Mouse (Mus musculus) heart, embryonic 13.5 days (tissue): ENCODE results near the gene Pkib. TPM values are rescaled to one million over a fixed set of nuclear protein-coding genes. Genes with fewer than 3 reads are reported as not detected.

Source experiments
- ATAC-seq: fragments of 200-750 bp; cut with Nextera tagmentation; 2 replicates; pipeline ENCODE4 v1.8.0; 2017; ENCODE audit warnings: moderate TSS enrichment; ENCODE audit not compliant: insufficient number of reproducible peaks, low FRiP score, low TSS enrichment; ENCODE audit errors: extremely low read depth
- H3K27ac ChIP-seq: fragments of 300-500 bp; sonication (generic); replicated peaks from 2 replicates; pipeline ENCODE4 v1.5.1; 2015; ENCODE audit warnings: moderate library complexity, mild to moderate bottlenecking, inconsistent platforms
- H3K27me3 ChIP-seq: fragments of 300-500 bp; sonication (generic); replicated peaks from 2 replicates; pipeline ENCODE4 v1.6.1; 2015; ENCODE audit warnings: mild to moderate bottlenecking, inconsistent platforms
- H3K36me3 ChIP-seq: fragments of 300-500 bp; sonication (generic); 2 replicates; pipeline ENCODE4 v1.6.1; 2015; ENCODE audit warnings: mild to moderate bottlenecking, inconsistent platforms
- H3K4me1 ChIP-seq: fragments of 300-500 bp; sonication (generic); 2 replicates; pipeline ENCODE4 v1.6.1; 2015; ENCODE audit warnings: inconsistent platforms
- H3K4me2 ChIP-seq: fragments of 300-500 bp; sonication (generic); 2 replicates; pipeline ENCODE4 v1.6.1; 2015; ENCODE audit warnings: inconsistent platforms, mild to moderate bottlenecking, moderate library complexity
- H3K4me3 ChIP-seq: fragments of 300-500 bp; sonication (generic); 2 replicates; pipeline ENCODE4 v1.5.1; 2015; ENCODE audit warnings: moderate library complexity, mild to moderate bottlenecking, inconsistent platforms
- H3K9ac ChIP-seq: fragments of 300-500 bp; sonication (generic); 2 replicates; pipeline ENCODE4 v1.6.1; 2015; ENCODE audit warnings: inconsistent platforms, mild to moderate bottlenecking, moderate library complexity
- H3K9me3 ChIP-seq: fragments of 300-500 bp; sonication (generic); 2 replicates; pipeline ENCODE4 v1.6.1; 2016; ENCODE audit warnings: inconsistent platforms
- WGBS: fragments of 180-500 bp; shearing (Covaris S2); methylation state at CpG from one replicate; pipeline ENCODE4 v1.1.7; 2015; ENCODE audit warnings: mixed read lengths; 5-methylcytosine and 5-hydroxymethylcytosine counted together
- polyA plus RNA-seq: library from polyadenylated mRNA; unstranded; fragments of >200 nt; fragmentation: Nextera tagmentation; extraction: Ambion mirVana; gene quantifications from 2 replicates; pipeline ENCODE4 v1.2.1, GENCODE M21; 2015

The Pkib gene
- polyA plus RNA-seq, 1 experiment from 2014 or later = 2.3 TPM

DNA sequence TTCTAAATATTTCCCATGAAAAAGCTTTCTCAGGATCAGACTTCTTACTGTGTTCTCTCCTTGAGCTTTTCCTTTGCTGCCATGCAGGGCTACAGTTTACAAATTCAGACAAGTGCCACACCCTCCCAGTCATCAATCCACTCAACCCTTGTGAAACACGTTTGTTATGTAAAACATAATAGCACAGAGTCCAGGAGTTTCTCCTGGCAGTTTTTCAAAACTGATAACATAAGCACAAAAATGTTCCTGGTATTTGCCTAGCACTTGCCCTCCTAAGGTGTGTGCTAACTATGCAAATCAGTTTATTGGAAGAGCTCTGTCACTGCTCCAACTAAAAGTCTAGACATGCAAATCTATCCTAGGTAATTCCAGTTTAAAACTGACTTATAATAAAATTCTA is 131.3 kb downstream of the Pkib start:
- H3K4me1 ChIP-seq = no peaks in the 10 kb centered on the region
- no peak overlapping the region for H3K9ac ChIP-seq
- no peak overlapping the region for H3K4me2 ChIP-seq
- no peak overlapping the region for H3K4me3 ChIP-seq
- H3K27me3 ChIP-seq = no peaks in the 10 kb centered on the region
- 20% methylated on average over 1 of the region's 1 CpGs for WGBS
- no peaks in the 10 kb centered on the region for H3K9me3 ChIP-seq
- H3K36me3 ChIP-seq = no peaks in the 10 kb centered on the region
- no peak for ATAC-seq
- H3K27ac ChIP-seq = no peak overlapping the region

DNA sequence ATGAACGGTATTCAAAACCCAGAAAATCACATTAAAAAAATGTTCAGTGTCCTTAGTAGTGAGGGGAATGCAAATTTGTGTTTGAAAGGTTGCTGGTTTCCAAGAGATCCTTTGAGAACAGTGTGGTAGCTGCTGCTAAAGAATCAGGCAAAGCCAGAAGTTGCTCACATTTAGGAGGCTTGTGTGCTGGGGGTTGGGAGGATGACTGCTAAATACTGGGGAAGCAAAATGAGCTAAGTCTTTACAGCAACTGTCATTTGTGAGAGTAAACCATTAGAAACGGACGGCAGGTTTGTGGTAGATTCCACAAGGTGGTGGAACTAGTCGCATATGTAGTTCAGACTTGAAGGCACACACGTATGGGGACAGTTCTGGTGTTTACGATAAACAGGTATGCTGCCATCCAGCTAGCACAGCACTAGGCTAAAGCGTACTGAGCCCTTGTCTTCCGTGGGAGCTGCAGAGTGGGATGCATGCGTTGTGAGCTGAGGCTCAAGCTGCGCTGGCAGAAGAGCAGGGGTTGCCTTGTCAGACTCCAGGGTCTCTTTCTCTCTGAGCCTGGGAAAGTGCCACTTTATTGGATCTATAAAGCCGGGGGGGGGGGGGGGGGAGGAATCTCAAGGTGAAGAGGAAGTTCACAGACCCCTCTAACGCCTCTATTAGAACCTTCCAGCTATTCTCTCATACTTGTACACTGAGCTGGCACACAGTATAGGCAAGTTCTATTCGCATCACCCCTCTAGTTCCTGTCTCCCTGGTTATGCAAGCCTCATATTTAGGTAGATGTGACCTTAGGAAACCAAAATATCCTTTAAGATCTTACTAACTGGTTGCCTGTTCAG is 151.7 kb downstream of the Pkib start:
- Histone ChIP-seq H3K4me3 (no peak overlapping the region), H3K4me1 (peaks cover 7% of the 10 kb centered on the region), H3K9ac (no peak overlapping the region), H3K36me3 (no peaks in the 10 kb centered on the region), H3K9me3 (no peaks in the 10 kb centered on the region), H3K4me2 (no peak overlapping the region), H3K27me3 (no peaks in the 10 kb centered on the region), H3K27ac (no peak overlapping the region)
- 48% methylated on average over 13 of the region's 13 CpGs for WGBS
- ATAC-seq = no peak

DNA sequence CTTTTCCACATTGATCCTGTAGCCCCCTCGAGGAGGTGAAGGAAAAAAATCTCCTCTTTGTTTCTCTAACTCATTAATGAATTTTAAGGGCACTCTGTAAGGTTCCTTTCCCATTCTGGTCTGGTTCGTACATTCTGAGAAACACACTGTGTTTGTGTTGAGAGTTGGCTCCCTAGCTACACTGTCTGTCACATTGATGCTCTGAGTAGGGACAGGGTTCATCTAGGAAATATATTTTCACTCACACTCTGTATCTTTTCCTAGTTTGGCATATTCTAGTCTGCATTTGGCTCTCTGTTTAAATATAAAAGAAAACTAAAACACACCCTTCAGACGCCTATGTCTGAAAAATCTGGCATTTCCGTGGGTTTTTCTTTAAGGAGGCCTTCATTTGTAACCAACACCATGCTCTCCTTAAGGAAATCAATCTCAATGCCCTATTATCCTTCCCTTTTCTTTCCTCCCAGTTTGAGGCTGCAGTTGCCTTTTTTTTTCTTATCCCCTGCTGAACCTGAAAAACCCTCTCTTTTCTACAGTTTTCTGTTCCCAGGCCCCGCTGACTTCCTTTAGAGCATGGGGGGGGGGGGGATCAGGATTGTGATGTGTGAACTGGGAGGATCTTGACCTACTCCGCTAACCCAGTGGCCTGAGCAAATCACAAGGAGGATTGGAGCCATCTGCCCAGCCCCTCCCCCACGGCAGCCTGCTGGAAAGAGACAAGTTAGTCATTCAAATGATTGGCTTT is 152.5 kb downstream of the Pkib start:
- H3K27me3 ChIP-seq = no peaks in the 10 kb centered on the region
- peaks cover 7% of the 10 kb centered on the region for H3K4me1 ChIP-seq
- H3K9ac ChIP-seq = no peak overlapping the region
- ATAC-seq = no peak
- H3K27ac ChIP-seq = no peak overlapping the region
- no peak overlapping the region for H3K4me3 ChIP-seq
- H3K9me3 ChIP-seq = no peaks in the 10 kb centered on the region
- WGBS = 26% methylated on average over 7 of the region's 7 CpGs
- peak overlapping the region; percentile 50 for H3K4me2 ChIP-seq
- no peaks in the 10 kb centered on the region for H3K36me3 ChIP-seq

DNA sequence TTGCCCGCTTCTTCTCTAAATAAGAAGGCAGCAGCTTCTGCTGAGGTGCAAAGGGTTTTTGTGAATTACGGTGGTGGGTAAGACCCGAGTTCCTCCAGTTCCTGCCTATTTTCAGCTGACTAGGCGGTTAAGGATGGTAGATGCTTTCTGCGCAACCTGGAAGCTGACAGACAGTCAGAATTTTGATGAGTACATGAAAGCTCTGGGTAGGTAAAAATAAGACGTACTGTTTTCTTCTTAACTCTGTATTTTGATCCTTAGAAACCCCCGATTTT is 153.0 kb downstream of the Pkib start, which contains the start of gene Fabp7:
Fabp7 (plus strand) TSS at position 6 of the 275 bp plus-strand sequence.
- H3K4me2 ChIP-seq = peak within 1 kb of the TSS; percentile 50
- no peak within 1 kb of the TSS for H3K4me3 ChIP-seq
- no peaks in the 10 kb centered on the region for H3K27me3 ChIP-seq
- ATAC-seq = no peak
- H3K36me3 ChIP-seq = no peaks in the 10 kb centered on the region
- H3K4me1 ChIP-seq = peaks cover 7% of the 10 kb centered on the region
- H3K9me3 ChIP-seq = no peaks in the 10 kb centered on the region
- WGBS = 30% methylated on average over 7 of the region's 7 CpGs
- H3K27ac ChIP-seq = no peak within 1 kb of the TSS
- no peak within 1 kb of the TSS for H3K9ac ChIP-seq

DNA sequence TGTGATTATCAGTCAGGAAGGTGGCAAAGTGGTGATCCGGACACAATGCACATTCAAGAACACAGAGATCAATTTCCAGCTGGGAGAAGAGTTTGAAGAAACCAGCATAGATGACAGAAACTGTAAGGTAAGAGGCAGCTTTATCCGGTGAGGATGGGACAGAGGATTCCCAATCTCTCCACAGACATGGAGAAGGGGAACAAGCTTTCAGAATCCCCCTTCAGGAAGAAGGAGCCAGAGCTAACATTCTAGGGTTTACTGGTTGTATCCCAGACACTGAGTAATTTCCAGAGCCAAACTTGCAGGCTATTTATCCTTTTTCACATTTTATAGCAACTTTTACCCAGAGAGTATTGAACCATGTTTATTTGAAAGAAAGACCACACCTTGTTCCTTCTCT is 153.8 kb downstream of the Pkib start:
- ATAC-seq = no peak
- no peaks in the 10 kb centered on the region for H3K36me3 ChIP-seq
- peaks cover 7% of the 10 kb centered on the region for H3K4me1 ChIP-seq
- no peak overlapping the region for H3K9ac ChIP-seq
- no peak overlapping the region for H3K4me3 ChIP-seq
- no peaks in the 10 kb centered on the region for H3K9me3 ChIP-seq
- no peaks in the 10 kb centered on the region for H3K27me3 ChIP-seq
- no peak overlapping the region for H3K27ac ChIP-seq
- H3K4me2 ChIP-seq = no peak overlapping the region
- WGBS = 64% methylated on average over 2 of the region's 2 CpGs

Other genes with a start within 250 kb of the Pkib start
- 23.8 and 26.8 TPM in 2 replicates for gene Hsf2, start 145.6 kb upstream of the Pkib start, polyA plus RNA-seq
- gene Serinc1, start 99.5 kb upstream of the Pkib start, polyA plus RNA-seq = 144 and 158 TPM in 2 replicates
- 4.2 and 4.4 TPM in 2 replicates for gene Fabp7, start 152.9 kb downstream of the Pkib start, polyA plus RNA-seq
- 29.8 and 32.1 TPM in 2 replicates for gene Smpdl3a, start 162.4 kb downstream of the Pkib start, polyA plus RNA-seq